Mouse (Mus musculus) spleen, adult 2 months (tissue): ENCODE measurements around the gene Acer1.

Source experiments
- CTCF ChIP-seq: fragments of 200-500 bp; IDR thresholded peaks from 2 replicates; pipeline ENCODE4 v1.5.1; 2011; ENCODE audit warnings: mild to moderate bottlenecking, inconsistent platforms; ENCODE audit not compliant: insufficient read depth, insufficient read length, insufficient replicate concordance; ENCODE audit errors: extremely low read depth
- POLR2A ChIP-seq: fragments of 200-500 bp; IDR thresholded peaks from 2 replicates; pipeline ENCODE4 v1.6.1; 2011; ENCODE audit warnings: low read depth, low read length, inconsistent platforms

DNA sequence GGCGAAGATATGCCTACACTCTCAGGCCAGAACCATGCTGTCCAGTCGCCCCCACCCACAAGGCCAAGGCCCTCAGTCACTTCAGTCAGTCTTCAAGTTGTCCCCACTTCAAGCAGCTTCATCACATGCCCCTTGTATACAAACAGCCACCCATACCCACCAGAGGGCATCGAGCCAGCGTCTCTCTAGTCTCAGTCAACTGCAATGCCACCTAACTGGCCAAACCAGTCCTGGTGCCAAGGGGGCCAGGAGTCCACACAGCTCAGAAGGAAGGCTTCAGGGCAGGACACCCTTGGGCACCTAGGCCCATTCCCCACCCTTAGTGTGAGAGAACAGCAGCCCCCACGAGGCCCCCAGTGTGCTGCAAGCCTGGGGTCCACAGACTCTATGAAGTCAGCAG, 74.8 kb downstream of the Acer1 start:
- no peak for TF ChIP-seq POLR2A
- TF ChIP-seq CTCF, result no peak
